Mouse (Mus musculus): Measurements from ENCODE around the gene Rbms1.

Gene Rbms1

DNA sequence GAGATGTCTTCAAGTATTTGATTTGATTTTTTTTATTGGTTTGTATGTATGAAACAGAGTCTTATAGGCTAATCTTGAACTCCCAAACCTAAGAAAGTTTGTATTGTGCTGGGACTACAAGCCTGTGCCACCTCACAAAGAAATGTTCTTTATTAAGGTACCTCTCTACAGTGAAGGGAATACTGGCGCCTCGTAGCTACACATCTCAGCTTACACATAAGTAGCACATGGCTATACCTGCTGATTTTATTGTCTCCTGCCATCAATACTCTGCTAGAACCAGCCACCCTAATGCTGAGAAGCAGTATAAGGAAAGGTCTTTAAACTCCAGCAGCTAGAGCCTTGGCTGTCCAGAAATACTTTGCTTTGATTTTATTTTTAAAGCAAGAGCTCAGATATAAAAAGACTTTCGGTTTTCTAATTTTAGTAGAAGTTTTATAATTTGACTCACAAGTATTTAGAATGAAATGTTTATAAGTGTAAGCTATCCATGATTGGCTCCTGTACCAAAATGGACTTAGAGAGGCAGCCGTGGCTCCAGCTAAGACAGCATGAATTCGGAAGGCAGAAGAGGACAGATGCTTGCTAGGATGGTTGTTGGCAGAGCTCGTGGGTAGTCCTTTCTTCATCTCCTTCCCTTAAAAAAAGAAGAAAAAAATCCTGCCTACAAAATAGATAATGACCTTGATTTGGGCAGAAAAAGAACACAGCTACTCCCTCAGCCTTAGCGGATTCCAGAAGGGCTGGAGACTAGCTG, 48.3 kb downstream of the Rbms1 start:
- no peak for DNase-seq

DNA sequence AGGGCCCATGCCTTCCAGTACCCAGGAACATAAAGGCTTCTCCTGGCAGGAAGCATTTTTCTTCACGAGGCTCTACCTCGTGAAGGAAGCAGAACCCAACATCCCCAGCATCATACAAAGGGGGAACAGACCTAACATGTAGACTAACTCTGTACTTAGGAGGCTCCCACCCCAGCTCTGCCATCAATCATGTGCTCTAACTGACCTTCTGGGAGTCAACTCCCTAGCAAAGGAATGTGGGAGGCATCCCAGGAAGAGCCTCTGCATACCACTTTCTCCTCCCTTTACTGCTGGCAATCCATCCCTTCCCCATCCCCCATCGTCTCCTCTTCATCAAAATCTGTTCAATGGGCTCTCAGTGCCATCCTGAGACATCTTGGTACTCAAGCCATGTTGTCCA, 49.7 kb downstream of the Rbms1 start:
- no peak for DNase-seq

DNA sequence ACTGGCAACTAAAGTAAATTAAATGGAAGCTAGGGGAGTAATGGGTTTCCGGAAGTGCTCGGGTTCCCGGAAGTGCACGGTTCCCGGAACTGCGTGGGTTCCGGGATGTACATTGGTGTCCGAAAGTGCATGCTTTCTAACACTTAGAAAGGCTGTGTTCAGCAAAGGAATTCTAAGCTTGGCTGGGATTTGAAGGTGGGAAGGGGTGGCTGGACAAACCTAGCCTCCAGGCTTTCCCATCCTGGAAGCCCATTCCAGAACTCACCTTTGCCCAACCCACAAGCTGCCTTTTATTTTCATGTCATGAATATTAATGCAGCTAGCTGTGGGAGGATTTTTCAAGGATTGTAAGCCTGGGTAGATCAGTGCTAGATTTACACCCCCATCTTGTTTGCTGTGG, 51.3 kb downstream of the Rbms1 start:
- DNase-seq: peak; percentile 14

GRCm38 (mm10) chr2:60910820-60911219, 52.2 kb downstream of the Rbms1 start:
- peak; percentile 75 for DNase-seq

- DNase-seq: no peak
These were observed 54.4 kb downstream of the Rbms1 start for GRCm38 (mm10) chr2:60908551-60908950.

DNA sequence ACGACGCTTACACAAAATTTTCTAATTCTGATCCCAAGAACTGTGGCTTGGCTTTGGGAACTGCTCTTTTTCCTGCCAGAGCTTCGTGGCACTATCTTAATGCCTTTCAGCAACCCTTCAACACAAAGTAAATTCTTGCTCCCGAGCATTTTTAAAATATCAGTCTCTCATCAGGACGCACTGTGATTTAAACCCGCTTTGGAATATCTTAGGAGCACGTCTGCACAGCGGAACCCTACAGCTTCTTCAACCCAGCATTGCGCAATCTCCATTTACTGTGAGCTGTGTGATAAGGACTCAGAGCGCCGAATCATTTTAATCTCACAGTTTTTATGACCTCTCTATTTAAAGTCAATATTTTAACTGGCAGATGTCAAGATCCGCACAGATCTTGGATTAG, 54.9 kb downstream of the Rbms1 start:
- no peak for DNase-seq

- DNase-seq: no peak
These were observed 57.7 kb downstream of the Rbms1 start for GRCm38 (mm10) chr2:60905283-60905682.

GRCm38 (mm10) chr2:60904141-60904540, 58.9 kb downstream of the Rbms1 start:
- DNase-seq: no peak

DNA sequence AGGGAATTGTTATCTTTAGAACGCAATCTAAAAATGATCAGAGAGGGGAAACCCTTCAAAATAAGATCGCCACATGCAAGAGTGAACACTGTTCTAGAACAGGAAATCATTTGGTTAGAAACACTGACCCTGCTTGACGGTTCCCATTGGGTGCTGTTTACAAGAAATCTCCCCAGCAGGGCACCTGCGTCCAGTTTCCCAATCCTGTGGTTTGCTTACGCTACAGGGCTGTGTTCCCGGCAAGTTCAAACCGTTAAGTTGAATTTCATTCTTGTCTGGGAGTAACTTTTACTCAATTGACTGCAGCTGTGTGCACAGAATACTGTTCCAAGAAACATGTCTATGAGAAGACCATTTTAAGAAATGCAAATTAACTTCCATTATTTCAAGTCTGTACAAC, 59.5 kb downstream of the Rbms1 start:
- no peak for DNase-seq

- DNase-seq: no peak
These were observed 60.4 kb downstream of the Rbms1 start for GRCm38 (mm10) chr2:60902446-60903137.

GRCm38 (mm10) chr2:60901511-60901951, 61.5 kb downstream of the Rbms1 start:
- peak; percentile 40 for DNase-seq

GRCm38 (mm10) chr2:60901013-60901412, 62.0 kb downstream of the Rbms1 start:
- no peak for DNase-seq

GRCm38 (mm10) chr2:60893042-60893441, 70.0 kb downstream of the Rbms1 start:
- DNase-seq: no peak

GRCm38 (mm10) chr2:60883931-60884330, 79.1 kb downstream of the Rbms1 start:
- no peak for DNase-seq

DNA sequence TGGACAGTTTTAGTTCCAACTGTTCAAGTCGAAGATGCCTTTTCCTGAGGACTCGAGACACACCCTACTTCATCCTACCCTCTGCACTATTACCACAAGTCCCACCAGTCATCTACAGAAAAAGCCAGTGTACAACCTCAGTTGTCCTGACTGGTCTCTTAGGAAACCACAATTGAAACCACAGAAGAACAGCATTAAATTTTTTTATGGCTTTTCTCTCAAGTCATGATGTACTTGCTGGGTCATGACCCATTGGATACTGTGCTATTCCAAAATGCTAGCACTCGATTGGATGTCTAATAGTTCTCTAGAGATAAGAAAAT, 80.0 kb downstream of the Rbms1 start:
- no peak for DNase-seq

GRCm38 (mm10) chr2:60882202-60883042, 80.6 kb downstream of the Rbms1 start:
- DNase-seq: no peak

DNA sequence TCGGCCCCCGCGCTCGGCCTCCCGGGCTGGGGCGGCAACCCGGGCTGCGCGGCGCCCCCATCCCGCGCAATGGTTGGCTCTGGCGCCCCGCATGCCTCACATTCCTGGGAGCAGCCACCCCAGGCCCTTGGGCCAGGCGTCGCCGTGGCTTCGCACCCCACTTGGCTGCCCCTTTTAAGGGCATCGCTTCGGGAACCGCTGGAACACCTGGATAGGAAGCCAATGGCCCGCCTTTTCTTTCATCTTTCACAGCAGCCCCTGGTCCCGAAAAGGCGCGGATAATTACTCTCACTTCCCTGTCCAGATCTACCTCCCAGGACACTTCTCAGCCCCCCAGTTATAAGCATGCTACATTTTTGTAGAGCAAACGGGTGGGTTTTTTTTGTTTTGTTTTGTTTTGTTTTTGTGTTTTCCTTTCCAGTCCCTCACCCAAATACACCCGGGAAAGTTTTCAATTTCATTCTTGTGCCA, 81.4 kb downstream of the Rbms1 start:
- peak; percentile 58 for DNase-seq

DNA sequence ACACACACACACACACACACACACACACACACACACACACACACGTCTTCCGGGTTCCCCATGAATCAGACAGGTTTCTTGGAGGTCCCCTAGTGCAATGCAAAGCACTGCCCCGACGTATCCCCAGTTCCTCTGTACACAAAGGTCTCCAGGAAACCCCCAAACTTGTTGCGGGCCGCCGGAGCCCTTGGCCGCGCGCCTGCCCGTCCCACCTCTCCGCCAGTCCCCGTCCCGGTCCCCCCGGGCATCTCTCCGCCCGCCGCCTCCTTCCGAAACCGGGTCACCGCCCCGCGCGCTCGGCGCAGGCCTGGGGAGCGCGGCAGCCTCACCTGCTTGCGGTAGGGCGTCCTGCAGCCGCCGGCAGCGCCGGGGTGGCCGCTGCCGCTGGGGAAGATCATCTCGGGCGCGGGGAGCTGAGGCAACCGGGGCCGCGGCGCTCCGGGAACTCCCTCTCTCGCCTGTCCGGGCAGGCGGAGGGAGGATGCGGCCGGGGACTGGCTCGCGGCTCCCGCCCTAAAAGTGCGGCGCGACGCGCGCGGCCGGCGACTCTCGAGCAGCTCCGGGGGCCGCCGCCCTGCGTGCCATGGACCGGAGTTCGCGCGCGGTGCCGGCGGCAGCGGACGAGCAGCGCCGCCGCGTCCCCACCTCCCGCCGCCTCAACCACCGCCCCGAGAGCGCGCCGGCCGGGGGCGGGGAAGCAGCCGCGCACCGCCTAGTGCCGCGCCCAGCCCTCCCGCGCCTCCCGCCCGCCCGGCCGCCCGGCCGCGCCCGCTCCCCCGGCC, 82.0 kb downstream of the Rbms1 start:
- DNase-seq: peak; percentile 61

GRCm38 (mm10) chr2:60879966-60880788, 82.8 kb downstream of the Rbms1 start:
- DNase-seq: no peak

DNA sequence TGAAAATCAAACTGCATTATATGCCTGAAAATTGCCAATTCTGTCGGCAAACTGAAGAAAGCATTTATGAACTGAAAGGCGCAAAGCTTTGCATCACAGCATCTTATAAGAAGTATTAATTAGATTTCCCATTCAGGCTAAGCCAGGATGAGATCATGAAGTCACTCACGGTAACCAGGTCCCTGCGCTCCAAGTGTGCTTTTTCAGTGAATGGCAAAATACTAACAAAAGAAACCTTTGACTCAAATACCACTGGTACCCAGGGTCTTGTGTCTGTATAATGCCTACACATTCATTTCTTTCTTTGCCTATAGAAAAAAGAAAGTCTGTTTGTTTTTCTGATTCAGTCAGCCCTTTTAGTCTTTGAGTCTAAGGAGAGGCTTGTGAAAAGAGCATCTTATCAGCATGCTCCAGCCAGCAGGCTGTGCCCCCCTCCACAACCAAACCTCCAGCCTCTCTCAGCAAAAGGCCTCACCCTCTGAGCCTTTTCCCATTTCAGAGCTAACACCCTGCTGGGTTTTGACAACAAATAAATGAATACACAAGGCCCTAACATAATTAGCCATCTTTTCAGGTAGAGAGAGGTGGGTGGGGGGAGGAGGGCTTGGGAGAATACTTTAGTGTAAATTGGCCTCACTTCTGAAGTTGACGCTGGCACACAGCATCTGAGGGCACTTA, 83.7 kb downstream of the Rbms1 start:
- DNase-seq: no peak
